Mouse (Mus musculus) heart, postnatal 0 days (tissue): ENCODE results near the gene Phospho1. TPM values are rescaled to one million over a fixed set of nuclear protein-coding genes. Genes with fewer than 3 reads are reported as not detected.

Experiments
- ATAC-seq: fragments of 200-750 bp; cut with Nextera tagmentation; 2 replicates; pipeline ENCODE4 v1.8.0; 2017; ENCODE audit warnings: low read depth, moderate number of reproducible peaks, moderate library complexity; ENCODE audit not compliant: insufficient read depth
- DNase-seq: peaks from one replicate; pipeline ENCODE4 v3.0.0-alpha.2; 2016; ENCODE audit warnings: low spot score
- H3K27ac ChIP-seq: fragments of 300-500 bp; sonication (generic); 2 replicates; pipeline ENCODE4 v1.5.1; 2014; ENCODE audit warnings: low read depth, mild to moderate bottlenecking
- H3K27me3 ChIP-seq: fragments of 300-500 bp; sonication (generic); 2 replicates; pipeline ENCODE4 v1.6.1; 2014; ENCODE audit warnings: low read length, mixed read lengths; ENCODE audit not compliant: control insufficient read depth, insufficient read depth
- H3K36me3 ChIP-seq: fragments of 300-500 bp; sonication (generic); replicated peaks from 2 replicates; pipeline ENCODE4 v1.6.1; 2014; ENCODE audit warnings: low read length, mixed read lengths; ENCODE audit not compliant: control insufficient read depth, insufficient read depth
- H3K4me1 ChIP-seq: fragments of 300-500 bp; sonication (generic); 2 replicates; pipeline ENCODE4 v1.6.1; 2014; ENCODE audit warnings: antibody characterized with exemption; ENCODE audit not compliant: control insufficient read depth, insufficient read depth
- H3K4me2 ChIP-seq: fragments of 300-500 bp; sonication (generic); 2 replicates; pipeline ENCODE4 v1.6.1; 2014; ENCODE audit warnings: low read depth, mild to moderate bottlenecking, low read length, moderate library complexity
- H3K4me3 ChIP-seq: fragments of 300-500 bp; sonication (generic); 2 replicates; pipeline ENCODE4 v1.5.1; 2014; ENCODE audit warnings: low read depth, low read length
- H3K9ac ChIP-seq: fragments of 300-500 bp; sonication (generic); replicated peaks from 2 replicates; pipeline ENCODE4 v1.6.1; 2014; ENCODE audit warnings: low read depth, low read length, mixed read lengths
- H3K9me3 ChIP-seq: fragments of 300-500 bp; sonication (generic); replicated peaks from 2 replicates; pipeline ENCODE4 v1.6.1; 2016; ENCODE audit warnings: low read length; ENCODE audit not compliant: control insufficient read depth
- CTCF ChIP-seq: IDR thresholded peaks from 2 replicates; pipeline ENCODE4 v1.5.1; 2016; ENCODE audit warnings: antibody characterized with exemption, control low read depth, low read depth
- EP300 ChIP-seq: IDR thresholded peaks from 2 replicates; pipeline ENCODE4 v1.6.1; 2016; ENCODE audit warnings: antibody characterized with exemption, low read depth
- WGBS: fragments of 180-500 bp; shearing (Covaris S2); extraction: QIAGEN DNeasy Blood & Tissue Kit; methylation state at CpG from one replicate; pipeline ENCODE4 v1.1.7; 2014; 5-methylcytosine and 5-hydroxymethylcytosine counted together
- polyA plus RNA-seq: library from polyadenylated mRNA; unstranded; fragments of >200 nt; fragmentation: Nextera tagmentation; extraction: Ambion mirVana; gene quantifications from 2 replicates; pipeline ENCODE4 v1.2.1, GENCODE M21; 2015
- total RNA-seq: library from RNA; depleted of rRNA; stranded (reverse); fragments of >200 nt; gene quantifications from 2 replicates; pipeline ENCODE4 v1.2.3, GENCODE M21; 2014; ENCODE audit warnings: low replicate concordance

Phospho1 gene
- total and polyA plus RNA-seq, 2 experiments from 2014 or later = 6.7 to 46.6 TPM

DNA sequence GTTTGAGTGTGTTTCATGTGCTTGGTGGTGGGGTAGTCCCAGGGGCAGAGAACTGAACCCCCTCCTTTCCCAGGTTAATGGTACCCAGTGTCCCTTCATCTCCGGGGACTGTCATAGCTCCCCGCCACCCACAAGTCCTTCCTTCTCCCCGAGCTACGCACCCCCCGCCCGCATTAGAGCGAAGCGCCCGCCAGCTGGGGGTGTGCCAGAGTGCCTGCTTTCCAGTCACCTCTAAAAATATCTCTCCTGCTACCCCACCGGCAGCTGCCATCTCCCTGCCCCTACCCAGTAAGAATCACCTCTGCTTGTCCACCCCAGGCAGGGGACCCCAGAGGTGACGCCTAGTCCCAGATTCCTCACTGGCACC lies 561 bp downstream of the Phospho1 start:
- Histone ChIP-seq H3K27me3 (peaks cover 5% of the 10 kb centered on the region), H3K4me2 (peak overlapping the region; percentile 80), H3K9ac (peak overlapping the region; percentile 57), H3K9me3 (no peaks in the 10 kb centered on the region), H3K27ac (peak overlapping the region; percentile 80), H3K4me1 (peaks cover 7% of the 10 kb centered on the region), H3K4me3 (peak overlapping the region; percentile 58), H3K36me3 (no peaks in the 10 kb centered on the region)
- ATAC-seq = peak; percentile 59
- TF ChIP-seq EP300 (no peak), CTCF (no peak)
- peak; percentile 85 for DNase-seq
- WGBS = 1% methylated on average over 11 of the region's 11 CpGs

DNA sequence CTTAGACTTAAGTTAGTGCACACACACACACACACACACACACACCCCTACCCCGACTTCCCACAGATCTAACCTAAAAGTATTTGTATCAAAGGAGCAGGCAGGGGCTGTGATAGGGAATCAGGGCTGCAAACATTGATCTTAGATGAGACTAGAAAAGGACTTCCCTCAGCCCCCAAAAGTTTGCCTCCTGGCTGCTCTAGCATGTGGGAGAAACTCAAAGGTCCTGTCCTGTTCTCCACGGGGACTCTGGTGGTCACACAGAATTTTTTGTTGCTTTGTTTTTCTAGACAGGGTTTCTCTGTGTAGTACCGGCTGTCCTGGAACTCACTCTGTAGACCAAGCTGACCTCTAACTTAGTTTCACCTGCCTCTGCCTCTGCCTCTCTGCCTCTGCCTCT lies 1.3 kb downstream of the Phospho1 start:
- Histone ChIP-seq H3K27ac (peak overlapping the region; percentile 80), H3K9me3 (no peaks in the 10 kb centered on the region), H3K27me3 (peaks cover 12% of the 10 kb centered on the region), H3K9ac (peak overlapping the region; percentile 57; the same call in 1 of the 2 replicates), H3K4me2 (peak overlapping the region; percentile 80), H3K4me1 (peaks cover 7% of the 10 kb centered on the region), H3K4me3 (peak overlapping the region; percentile 58; the same call in 1 of the 2 replicates), H3K36me3 (no peaks in the 10 kb centered on the region)
- DNase-seq (no peak), ATAC-seq (no peak)
- TF ChIP-seq CTCF (no peak), EP300 (no peak)
- whole genome bisulfite sequencing = 42% methylated on average over 3 of the region's 3 CpGs

DNA sequence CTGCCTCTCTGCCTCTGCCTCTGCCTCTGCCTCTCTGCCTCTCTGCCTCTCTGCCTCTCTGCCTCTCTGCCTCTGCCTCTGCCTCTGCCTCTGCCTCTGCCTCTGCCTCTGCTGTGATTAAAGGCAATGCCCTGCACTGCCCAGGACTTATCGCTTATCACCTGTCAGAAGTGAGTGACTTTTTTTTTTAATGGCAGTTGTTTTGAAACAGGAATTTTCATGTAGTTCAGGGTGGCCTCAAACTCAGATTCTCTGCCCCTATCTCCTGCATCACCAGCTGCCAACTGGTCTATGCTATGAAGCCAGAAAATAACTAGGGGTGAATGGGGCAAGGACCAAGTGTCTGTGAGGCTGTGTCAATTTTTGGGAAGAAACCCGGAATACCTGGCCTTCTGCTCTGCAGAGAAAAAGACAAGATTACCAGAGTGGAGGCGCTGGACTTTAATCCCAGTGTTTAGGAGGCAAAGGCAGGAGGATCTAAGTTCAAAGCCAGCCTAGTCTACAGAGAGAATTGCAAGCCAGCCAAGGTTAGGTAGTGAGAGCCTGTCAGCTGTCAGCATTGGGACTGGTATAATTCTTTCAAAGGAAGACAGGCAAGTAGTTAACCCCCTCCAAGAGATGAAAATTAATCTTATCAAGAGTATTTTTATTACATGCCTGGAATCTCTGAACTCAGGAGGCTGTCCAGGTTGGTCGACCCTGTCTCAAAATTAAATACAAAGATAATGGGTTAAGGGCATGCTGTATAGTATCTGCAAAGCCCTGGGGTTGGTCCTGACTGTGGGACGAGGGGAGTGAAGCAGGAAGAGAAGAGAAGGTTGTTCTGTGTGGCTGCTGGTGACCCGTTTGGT lies 2.2 kb downstream of the Phospho1 start:
- no peak overlapping the region for H3K4me3 ChIP-seq
- no peak overlapping the region for H3K4me2 ChIP-seq
- 49% methylated on average over 6 of the region's 6 CpGs for WGBS
- H3K9ac ChIP-seq = 0 out of 2 replicates have a peak overlapping the region, but pooled peaks have one; percentile 18
- no peak overlapping the region for H3K27ac ChIP-seq
- H3K9me3 ChIP-seq = no peaks in the 10 kb centered on the region
- peaks cover 22% of the 10 kb centered on the region for H3K27me3 ChIP-seq
- TF ChIP-seq CTCF (no peak), EP300 (no peak)
- ATAC-seq (no peak), DNase-seq (no peak)
- H3K4me1 ChIP-seq = peaks cover 7% of the 10 kb centered on the region
- 0 out of 2 replicates have a peak, but pooled peaks cover 7% of the 10 kb centered on the region for H3K36me3 ChIP-seq

GRCm38 (mm10) chr11:95827168-95827447 lies 2.8 kb downstream of the Phospho1 start:
- Histone ChIP-seq H3K27me3 (peaks cover 22% of the 10 kb centered on the region), H3K4me3 (no peak overlapping the region), H3K9ac (0 out of 2 replicates have a peak overlapping the region, but pooled peaks have one; percentile 18), H3K4me1 (peaks cover 7% of the 10 kb centered on the region), H3K9me3 (no peaks in the 10 kb centered on the region), H3K27ac (peak overlapping the region; percentile 44), H3K4me2 (no peak overlapping the region), H3K36me3 (peaks cover 8% of the 10 kb centered on the region; the same call in 1 of the 2 replicates)
- ATAC-seq (no peak), DNase-seq (no peak)
- TF ChIP-seq EP300 (no peak), CTCF (no peak)
- 16% methylated on average over 3 of the region's 3 CpGs for WGBS

DNA sequence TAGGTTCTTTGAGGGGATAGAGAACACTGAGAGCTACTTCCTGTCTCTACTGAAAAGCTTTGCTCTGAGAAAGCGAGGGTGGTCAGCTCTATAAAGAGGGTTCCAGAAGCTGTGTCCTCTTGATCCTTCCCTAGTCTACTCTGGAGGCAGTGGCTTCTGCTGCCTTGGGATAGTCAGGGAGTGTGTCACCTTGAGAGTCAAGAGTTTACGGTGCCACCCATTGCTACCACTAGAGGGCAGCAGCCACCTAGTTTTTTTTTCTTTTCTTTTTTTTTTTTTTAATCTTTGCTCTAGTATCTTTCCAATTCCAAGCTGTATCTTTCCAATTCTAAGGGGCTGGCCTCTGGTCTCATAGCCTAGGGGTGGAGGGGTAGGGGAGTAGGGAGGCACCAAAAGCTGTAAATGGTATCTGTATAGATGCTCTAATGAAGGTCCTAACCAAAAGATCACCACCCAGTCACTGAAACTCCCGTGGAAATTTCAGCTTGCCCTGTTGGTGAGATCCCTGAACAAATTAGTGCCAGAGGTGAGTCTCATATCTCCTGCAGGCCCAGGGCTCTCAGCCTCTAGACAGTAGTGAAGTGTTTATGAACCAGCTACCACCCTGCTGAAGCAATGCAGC lies 3.3 kb downstream of the Phospho1 start:
- DNase-seq (peak; percentile 61), ATAC-seq (no peak)
- Histone ChIP-seq H3K9me3 (no peaks in the 10 kb centered on the region), H3K27ac (peak overlapping the region; percentile 44), H3K4me3 (no peak overlapping the region), H3K9ac (0 out of 2 replicates have a peak overlapping the region, but pooled peaks have one; percentile 18), H3K27me3 (peaks cover 27% of the 10 kb centered on the region), H3K4me2 (no peak overlapping the region), H3K36me3 (peaks cover 12% of the 10 kb centered on the region; the same call in 1 of the 2 replicates), H3K4me1 (peaks cover 7% of the 10 kb centered on the region)
- TF ChIP-seq CTCF = peak; percentile 81
- no peak for TF ChIP-seq EP300
- WGBS = 15% methylated on average over 3 of the region's 3 CpGs
